Comparison of ENCODE assay signal across 29 mouse cellular contexts in the genomic region with DNA sequence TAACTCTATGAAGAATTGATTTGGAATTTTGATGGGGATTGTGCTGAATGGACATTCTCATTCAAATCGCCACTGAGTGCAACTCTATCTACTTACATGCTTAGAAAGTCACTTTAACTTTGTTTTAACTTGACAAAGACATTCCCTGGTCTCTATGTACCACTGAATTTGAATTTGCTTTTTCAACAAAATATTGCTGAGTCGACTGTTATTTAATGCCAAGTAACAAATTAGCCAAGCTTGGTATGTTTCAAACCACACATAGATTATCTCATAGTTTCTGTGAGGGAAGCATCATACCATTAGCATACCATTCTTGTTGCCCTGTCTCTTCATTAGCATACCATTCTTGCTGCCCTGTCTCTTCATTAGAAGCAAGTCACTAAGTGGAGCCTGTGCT. TPM values are rescaled to one million over a fixed set of nuclear protein-coding genes. Genes with fewer than 3 reads are reported as not detected.
A peak's percentile ranks its signal among the peaks of the same experiment; 100 is the strongest.
DNase-seq lines count a peak whose midpoint lies in the region; TF ChIP-seq lines count a peak whose summit lies in the region.
"Had no signal": no experiment of that assay in that cellular context is flagged by ENCODE, and none has a peak within 500 bp of the region (broad histone marks: within the 10 kb centered on the region; RNA-seq: fewer than 3 reads in every experiment).

No protein-coding gene starts in this region.

- DNase-seq in CH12.LX (ENCODE audit: extremely low read depth) (no peak), ES-E14 (ENCODE audit: low read depth, low spot score) (no peak), MEL (ENCODE audit: low read depth, low spot score) (no peak)
- DNase-seq in layer of hippocampus, postnatal 14 days (ENCODE audit: low spot score in 2 of 2), result no peak
- DNase-seq in gastrocnemius, postnatal 25 days, result no peak
- no peak for DNase-seq in adrenal gland, adult 2 months
- no peak for DNase-seq in layer of hippocampus, adult 9-10 months (ENCODE audit: low spot score)
- DNase-seq: adrenal gland, adult 8-10 months; adrenal gland, postnatal 10 days; adrenal gland, postnatal 14 days; adrenal gland, postnatal 25 days; adrenal gland, postnatal 36 days; B cell, adult 2 months; cerebellum, adult 11 months; cerebellum, adult 11-12 months; cerebellum, adult 18-20 months; cerebellum, adult 2 months; cerebellum, adult 8-10 months; cerebellum, adult 9-10 months; cerebellum, adult 9-11 months had no signal

- in situ Hi-C loops in CH12.LX (cut with MboI; ENCODE audit: low pct_ligation_motif_present, low pct_unique_long_range_greater_than_20kb, low sequenced_read_pairs), result no loop called here
- in situ Hi-C loops in ES-E14 (cut with MboI; ENCODE audit: low sequenced_read_pairs in 2 of 2, unreplicated experiment in 2 of 2), result no loop called here

- no peak for TF ChIP-seq RAD21 in CH12.LX (IDR thresholded peaks at IDR 0.05; ENCODE audit: low read depth, low read length)
- TF ChIP-seq RAD21 in MEL (IDR thresholded peaks at IDR 0.05; ENCODE audit: low read depth, low read length), result no peak

- no peak overlapping the region for H3K27ac ChIP-seq in CH12.LX (ENCODE audit: insufficient read depth, low read depth)
- peak overlapping the region; percentile 2; the same call in 1 of the 2 replicates for H3K27ac ChIP-seq in ES-Bruce4 (ENCODE audit: insufficient read depth, low read length)
- 0 out of 2 replicates have a peak overlapping the region, but pooled peaks have one; percentile 40 for H3K27ac ChIP-seq in ES-E14 (ENCODE audit: insufficient read depth, low read depth, low read length, poor library complexity, severe bottlenecking)
- no peak overlapping the region for H3K27ac ChIP-seq in MEL (ENCODE audit: control insufficient read depth, low read depth, low read length)

- no peak overlapping the region for H3K9ac ChIP-seq in CH12.LX (ENCODE audit: insufficient read depth, low read depth)
- H3K9ac ChIP-seq in ES-Bruce4 (ENCODE audit: low read depth, poor library complexity, severe bottlenecking), result no peak overlapping the region
- no peak overlapping the region for H3K9ac ChIP-seq in ES-E14 (ENCODE audit: insufficient read depth, low read depth, low read length, poor library complexity, severe bottlenecking)
- no peak overlapping the region for H3K9ac ChIP-seq in MEL (ENCODE audit: control insufficient read depth, low read depth, low read length, poor library complexity, severe bottlenecking)

- dilution Hi-C loops in CH12.LX (cut with MboI; ENCODE audit: extremely low pct_ligation_motif_present, extremely low pct_unique_long_range_greater_than_20kb, low sequenced_read_pairs), result no loop called here

- H3K36me3 ChIP-seq in CH12.LX (replicated peaks in 1 of 2; ENCODE audit: control insufficient read depth in 1 of 2, insufficient read depth in 1 of 2, low read length in 1 of 2) (no peaks in the 10 kb centered on the region), ES-Bruce4 (ENCODE audit: control insufficient read depth, insufficient read depth, low read length, poor library complexity, severe bottlenecking) (no peaks in the 10 kb centered on the region), ES-E14 (ENCODE audit: control insufficient read depth, insufficient read depth, low read length, poor library complexity, severe bottlenecking) (peaks cover 3% of the 10 kb centered on the region; the same call in 1 of the 2 replicates), MEL (ENCODE audit: control insufficient read depth in 1 of 2, insufficient read depth in 2 of 2, low read length in 2 of 2) (no peaks in the 10 kb centered on the region)
- H3K36me3 ChIP-seq: G1E had no signal

- peaks cover 3% of the 10 kb centered on the region for H3K9me3 ChIP-seq in CH12.LX (replicated peaks; ENCODE audit: low read length)
- H3K9me3 ChIP-seq in ES-Bruce4 (replicated peaks; ENCODE audit: control insufficient read depth, insufficient read depth, low read length, poor library complexity, severe bottlenecking), result peaks cover 19% of the 10 kb centered on the region
- peaks cover 5% of the 10 kb centered on the region; the same call in 1 of the 2 replicates for H3K9me3 ChIP-seq in ES-E14 (ENCODE audit: control insufficient read depth, insufficient read depth, low read depth, low read length)
- no peaks in the 10 kb centered on the region for H3K9me3 ChIP-seq in MEL (replicated peaks; ENCODE audit: insufficient read depth, low read length)
- H3K9me3 ChIP-seq: G1E had no signal

- H3K4me2 ChIP-seq in CH12.LX (ENCODE audit: insufficient read depth, low read depth, poor library complexity, severe bottlenecking), result no peak overlapping the region

- H3K79me2 ChIP-seq in CH12.LX (replicated peaks; ENCODE audit: control insufficient read depth, extremely low read depth, insufficient read depth, poor library complexity, severe bottlenecking) (no peaks in the 10 kb centered on the region), MEL (ENCODE audit: control insufficient read depth, insufficient read depth, low read length, poor library complexity) (no peaks in the 10 kb centered on the region)

- H3K4me3 ChIP-seq in CH12.LX (replicated peaks in 1 of 3; ENCODE audit: low read depth in 2 of 3, low read length in 2 of 3, poor library complexity in 1 of 3) (no peak overlapping the region), ES-Bruce4 (ENCODE audit: low read depth, low read length) (no peak overlapping the region), ES-E14 (ENCODE audit: insufficient read depth in 1 of 2, low read depth in 1 of 2, low read length in 2 of 2, poor library complexity in 1 of 2, severe bottlenecking in 1 of 2) (no peak overlapping the region), MEL (ENCODE audit: control insufficient read depth in 1 of 2, insufficient read depth in 1 of 2, low read depth in 2 of 2, low read length in 2 of 2) (no peak overlapping the region)

- TF ChIP-seq EP300 in CH12.LX (IDR thresholded peaks at IDR 0.05; ENCODE audit: low read length), result no peak
- TF ChIP-seq EP300 in ES-Bruce4 (IDR thresholded peaks at IDR 0.05; ENCODE audit: insufficient read depth, low read depth, low read length), result no peak
- no peak for TF ChIP-seq EP300 in MEL (IDR thresholded peaks at IDR 0.05; ENCODE audit: low read depth in 1 of 2, low read length in 2 of 2)

- H3K4me1 ChIP-seq in CH12.LX (ENCODE audit: control insufficient read depth in 1 of 2, insufficient read depth in 2 of 2) (0 out of 4 replicates have a peak, but pooled peaks cover 0 to 3% of the 10 kb centered on the region in 2 experiments), ES-Bruce4 (ENCODE audit: control insufficient read depth, insufficient read depth, low read length) (peaks cover 2% of the 10 kb centered on the region), ES-E14 (ENCODE audit: control insufficient read depth in 2 of 2, insufficient read depth in 2 of 2, low read length in 2 of 2, poor library complexity in 1 of 2) (peaks cover 0 to 7% of the 10 kb centered on the region in 2 experiments; a peak in 2 of 4 replicates), MEL (ENCODE audit: control insufficient read depth in 1 of 2, insufficient read depth in 2 of 2, low read length in 2 of 2) (no peaks in the 10 kb centered on the region; a peak in 1 of 4 replicates)

- TF ChIP-seq CTCF in CH12.LX (conservative IDR thresholded peaks at IDR 0.05 in 1 of 2, IDR thresholded peaks at IDR 0.05 in 1 of 2; ENCODE audit: low read depth in 2 of 2, low read length in 2 of 2) (no peak), ES-Bruce4 (IDR thresholded peaks at IDR 0.05; ENCODE audit: low read depth, low read length) (no peak), MEL (IDR thresholded peaks at IDR 0.05 in 2 of 3, conservative IDR thresholded peaks at IDR 0.05 in 1 of 3; ENCODE audit: control insufficient read depth in 1 of 3, insufficient read depth in 1 of 3, low read depth in 2 of 3, low read length in 3 of 3, poor library complexity in 1 of 3, severe bottlenecking in 1 of 3) (no peak)

- TF ChIP-seq POLR2A in CH12.LX (IDR thresholded peaks at IDR 0.05; ENCODE audit: low read depth, low read length), result no peak
- no peak for TF ChIP-seq POLR2A in ES-Bruce4 (IDR thresholded peaks at IDR 0.05; ENCODE audit: insufficient read depth, low read length)
- no peak for TF ChIP-seq POLR2A in MEL (IDR thresholded peaks at IDR 0.05; ENCODE audit: control insufficient read depth in 1 of 2, insufficient read depth in 1 of 2, low read depth in 1 of 2, low read length in 2 of 2, poor library complexity in 1 of 2)

- H3K27me3 ChIP-seq in CH12.LX (replicated peaks) (no peaks in the 10 kb centered on the region), ES-Bruce4 (ENCODE audit: control insufficient read depth, insufficient read depth, low read length, poor library complexity, severe bottlenecking) (no peaks in the 10 kb centered on the region), MEL (ENCODE audit: control insufficient read depth in 1 of 2, insufficient read depth in 2 of 2, low read length in 2 of 2) (0 out of 4 replicates have a peak, but pooled peaks cover 0 to 1% of the 10 kb centered on the region in 2 experiments)

RNA-seq across cellular contexts. Expression of a gene that starts 5.4 kb away (rescaled TPM):
- total RNA-seq in CH12.LX (2012; rRNA removed), result not detected in 2 replicates
- not detected in 2 replicates for total RNA-seq in CH12.LX (2014; rRNA removed)
- polyA plus RNA-seq in CH12.LX (2012; ENCODE audit: insufficient read length, low read depth), result 0.23 TPM in 1 of 2 replicates, not detected in the other
- 3.1 and 3.3 TPM in 2 replicates for polyA plus RNA-seq in ES-Bruce4 (2011; ENCODE audit: insufficient read depth, insufficient read length, low read depth, missing spikeins)
- 4.2 and 4.3 TPM in 2 replicates for total RNA-seq in ES-E14 (2012; rRNA removed)
- not detected in 2 replicates for total RNA-seq in MEL (2012; rRNA removed)
- polyA plus RNA-seq in MEL (2012; ENCODE audit: insufficient read depth in 1 of 2, insufficient read length in 2 of 2, low read depth in 1 of 2, low replicate concordance in 2 of 2, missing spikeins in 1 of 2), result not detected
- 10 to 100 TPM; 29.3 to 31.4 TPM for total RNA-seq in layer of hippocampus, postnatal 14 days (2021)
- not detected for total RNA-seq in gastrocnemius, postnatal 25 days (2021)
- 1 to 10 TPM; 4.4 to 8.3 TPM for total RNA-seq in adrenal gland, adult 2 months (2021)
- polyA plus RNA-seq in adrenal gland, adult 2 months (2012; rRNA removed), result 0.37 and 0.58 TPM in 2 replicates
- polyA plus RNA-seq: activated CD4-positive, CD25-positive, alpha-beta regulatory T cell, adult 4 months; CD4-positive, CD25-positive, alpha-beta regulatory T cell, adult 4 months; G1E had no signal

RNA-seq across cellular contexts. Expression of a gene that starts 11.2 kb away (rescaled TPM):
- not detected in 2 replicates for total RNA-seq in CH12.LX (2012; rRNA removed)
- total RNA-seq in CH12.LX (2014; rRNA removed), result not detected in 2 replicates
- not detected in 2 replicates for polyA plus RNA-seq in CH12.LX (2012; ENCODE audit: insufficient read length, low read depth)
- 0.64 TPM in 1 of 2 replicates, not detected in the other for polyA plus RNA-seq in ES-Bruce4 (2011; ENCODE audit: insufficient read depth, insufficient read length, low read depth, missing spikeins)
- not detected in 2 replicates for total RNA-seq in ES-E14 (2012; rRNA removed)
- not detected in 2 replicates for total RNA-seq in MEL (2012; rRNA removed)
- polyA plus RNA-seq in MEL (2012; ENCODE audit: insufficient read depth in 1 of 2, insufficient read length in 2 of 2, low read depth in 1 of 2, low replicate concordance in 2 of 2, missing spikeins in 1 of 2), result not detected
- not detected for total RNA-seq in layer of hippocampus, postnatal 14 days (2021)
- total RNA-seq in gastrocnemius, postnatal 25 days (2021), result not detected
- not detected for total RNA-seq in adrenal gland, adult 2 months (2021)
- not detected in 2 replicates for polyA plus RNA-seq in adrenal gland, adult 2 months (2012; rRNA removed)
- total RNA-seq: adrenal gland, adult 18-20 months; adrenal gland, adult 8-10 months; adrenal gland, postnatal 10 days; adrenal gland, postnatal 14 days; adrenal gland, postnatal 25 days; adrenal gland, postnatal 36 days; adrenal gland, postnatal 4 days; G1E had no signal
- polyA plus RNA-seq: brain, embryonic 14.5 days; C2C12; CD4-positive, CD25-positive, alpha-beta regulatory T cell, adult 4 months; cerebellum, adult 2 months; G1E; Patski had no signal

RNA-seq across cellular contexts. Expression of a gene that starts 16.6 kb away (rescaled TPM):
- total RNA-seq in CH12.LX (2012; rRNA removed) (8.3 and 9.7 TPM in 2 replicates), CH12.LX (2014; rRNA removed) (7.2 and 7.9 TPM in 2 replicates), ES-E14 (2012; rRNA removed) (8.9 and 10.2 TPM in 2 replicates), MEL (2012; rRNA removed) (3.6 and 3.7 TPM in 2 replicates)
- polyA plus RNA-seq in CH12.LX (2012; ENCODE audit: insufficient read length, low read depth) (16.0 and 16.3 TPM in 2 replicates), ES-Bruce4 (2011; ENCODE audit: insufficient read depth, insufficient read length, low read depth, missing spikeins) (16.3 and 17.1 TPM in 2 replicates), MEL (2012; ENCODE audit: insufficient read depth in 1 of 2, insufficient read length in 2 of 2, low read depth in 1 of 2, low replicate concordance in 2 of 2, missing spikeins in 1 of 2) (1 to 10 TPM in 1 of 2 experiments, not detected in 1; 7.8 TPM)
- 10 to 100 TPM; 18.7 to 19.1 TPM for total RNA-seq in layer of hippocampus, postnatal 14 days (2021)
- total RNA-seq in gastrocnemius, postnatal 25 days (2021), result 1 to 10 TPM; 8.5 to 8.6 TPM
- 10 to 100 TPM; 14.1 to 17.2 TPM for total RNA-seq in adrenal gland, adult 2 months (2021)
- 2.9 and 4.4 TPM in 2 replicates for polyA plus RNA-seq in adrenal gland, adult 2 months (2012; rRNA removed)

Comparison
In these comparisons a context has a peak if more than half of its experiments do, and no peak if none do; other contexts are left out.
1. H3K27ac ChIP-seq: peak in ES-Bruce4 (single experiment) and ES-E14 (single experiment); none in CH12.LX (single experiment) and MEL (single experiment).